Mouse (Mus musculus) hindbrain, embryonic 12.5 days (tissue): ENCODE data around the gene Cenpm. TPM values are rescaled to one million over a fixed set of nuclear protein-coding genes. Genes with fewer than 3 reads are reported as not detected.
A peak's percentile ranks its signal among the peaks of the same experiment; 100 is the strongest.

ENCODE experiments used
- ATAC-seq: fragments of 200-750 bp; cut with Nextera tagmentation; 2 replicates; pipeline ENCODE4 v1.8.0; 2017; ENCODE audit warnings: moderate TSS enrichment; ENCODE audit not compliant: low FRiP score
- H3K27ac ChIP-seq: fragments of 300-500 bp; sonication (generic); 2 replicates; pipeline ENCODE4 v1.5.1; 2016; ENCODE audit warnings: mild to moderate bottlenecking
- H3K27me3 ChIP-seq: fragments of 300-500 bp; sonication (generic); 2 replicates; pipeline ENCODE4 v1.6.1; 2016; ENCODE audit warnings: mild to moderate bottlenecking
- H3K36me3 ChIP-seq: fragments of 300-500 bp; sonication (generic); 2 replicates; pipeline ENCODE4 v1.6.1; 2016; ENCODE audit warnings: mild to moderate bottlenecking
- H3K4me1 ChIP-seq: fragments of 300-500 bp; sonication (generic); 2 replicates; pipeline ENCODE4 v1.6.1; 2016
- H3K4me2 ChIP-seq: fragments of 300-500 bp; sonication (generic); replicated peaks from 2 replicates; pipeline ENCODE4 v1.6.1; 2016; ENCODE audit warnings: mild to moderate bottlenecking
- H3K4me3 ChIP-seq: fragments of 300-500 bp; sonication (generic); 2 replicates; pipeline ENCODE4 v1.5.1; 2016; ENCODE audit warnings: mild to moderate bottlenecking
- H3K9ac ChIP-seq: fragments of 300-500 bp; sonication (generic); 2 replicates; pipeline ENCODE4 v1.6.1; 2016; ENCODE audit warnings: mild to moderate bottlenecking, moderate library complexity
- H3K9me3 ChIP-seq: fragments of 300-500 bp; sonication (generic); replicated peaks from 2 replicates; pipeline ENCODE4 v1.6.1; 2016; ENCODE audit warnings: mild to moderate bottlenecking
- WGBS: fragments of 180-500 bp; shearing (Covaris S2); methylation state at CpG from one replicate; pipeline ENCODE4 v1.1.7; 2016; 5-methylcytosine and 5-hydroxymethylcytosine counted together
- polyA plus RNA-seq: library from polyadenylated mRNA; unstranded; fragments of >200 nt; fragmentation: Nextera tagmentation; extraction: Ambion mirVana; gene quantifications from 2 replicates; pipeline ENCODE4 v1.2.1, GENCODE M21; 2016

Cenpm gene
- polyA plus RNA-seq, 1 experiment from 2014 or later, result 51.1 TPM

DNA sequence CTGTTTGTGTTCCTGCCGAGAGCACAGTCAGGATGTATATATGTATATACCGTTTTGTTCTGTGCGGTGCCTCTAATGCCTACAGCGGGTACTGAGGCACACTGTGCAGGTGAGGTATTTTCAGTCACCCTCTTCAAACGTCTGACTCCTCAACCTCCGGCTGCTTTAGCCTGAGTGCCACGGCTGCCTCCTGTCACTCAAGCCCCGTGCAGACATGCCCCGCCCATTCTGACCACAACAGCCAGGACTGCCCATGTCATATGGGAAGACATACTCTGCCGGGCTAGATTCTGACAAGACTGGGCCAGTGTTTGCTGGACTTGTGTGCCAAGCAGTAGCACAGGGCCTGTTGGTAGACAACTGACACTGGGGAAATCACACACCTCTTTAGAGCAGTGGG lies 8.9 kb downstream of the Cenpm start:
- Histone ChIP-seq H3K27ac (no peak overlapping the region), H3K4me1 (no peaks in the 10 kb centered on the region), H3K27me3 (no peaks in the 10 kb centered on the region), H3K9me3 (no peaks in the 10 kb centered on the region), H3K9ac (no peak overlapping the region), H3K36me3 (peaks cover 5% of the 10 kb centered on the region; the same call in 1 of the 2 replicates), H3K4me2 (no peak overlapping the region), H3K4me3 (no peak overlapping the region)
- ATAC-seq, result no peak
- 72% methylated on average over 10 of the region's 10 CpGs for WGBS

DNA sequence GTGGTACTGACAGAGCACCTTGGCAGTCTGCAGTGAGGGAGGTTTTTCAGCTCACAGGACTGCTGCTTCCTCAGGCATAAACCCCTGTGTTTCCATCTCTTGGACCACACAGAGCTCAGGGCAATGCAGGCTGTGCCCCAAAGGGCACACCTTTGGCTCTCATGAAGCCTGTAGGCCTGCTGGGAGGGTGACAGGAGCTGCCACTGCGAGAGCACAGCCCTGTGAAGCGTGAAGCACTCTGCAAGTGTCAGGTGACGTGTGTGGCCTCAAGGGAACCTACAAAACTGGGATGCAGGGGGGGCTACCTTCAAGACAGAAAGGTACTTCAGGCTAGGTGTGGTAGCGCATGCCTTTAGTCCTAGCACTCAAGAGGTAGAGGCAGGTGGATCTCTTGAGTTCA lies 11.9 kb downstream of the Cenpm start:
- 0 out of 2 replicates have a peak, but pooled peaks cover 8% of the 10 kb centered on the region for H3K4me1 ChIP-seq
- no peak overlapping the region for H3K4me2 ChIP-seq
- no peaks in the 10 kb centered on the region for H3K9me3 ChIP-seq
- H3K27ac ChIP-seq, result no peak overlapping the region
- no peak overlapping the region for H3K4me3 ChIP-seq
- no peaks in the 10 kb centered on the region for H3K27me3 ChIP-seq
- ATAC-seq, result no peak
- H3K36me3 ChIP-seq, result peaks cover 5% of the 10 kb centered on the region; the same call in 1 of the 2 replicates
- 68% methylated on average over 4 of the region's 4 CpGs for WGBS
- H3K9ac ChIP-seq, result no peak overlapping the region

GRCm38 (mm10) chr15:82231591-82232378 lies 12.8 kb downstream of the Cenpm start:
- WGBS, result 69% methylated on average over 11 of the region's 11 CpGs
- peaks cover 5% of the 10 kb centered on the region; the same call in 1 of the 2 replicates for H3K36me3 ChIP-seq
- H3K4me1 ChIP-seq, result 0 out of 2 replicates have a peak, but pooled peaks cover 8% of the 10 kb centered on the region
- H3K4me3 ChIP-seq, result no peak overlapping the region
- no peaks in the 10 kb centered on the region for H3K9me3 ChIP-seq
- no peaks in the 10 kb centered on the region for H3K27me3 ChIP-seq
- 0 out of 2 replicates have a peak overlapping the region, but pooled peaks have one; percentile 23 for H3K9ac ChIP-seq
- no peak overlapping the region for H3K27ac ChIP-seq
- ATAC-seq, result no peak
- no peak overlapping the region for H3K4me2 ChIP-seq

- Histone ChIP-seq H3K9me3 (no peaks in the 10 kb centered on the region), H3K4me2 (no peak overlapping the region), H3K36me3 (peaks cover 5% of the 10 kb centered on the region; the same call in 1 of the 2 replicates), H3K4me3 (no peak overlapping the region), H3K27me3 (0 out of 2 replicates have a peak, but pooled peaks cover 4% of the 10 kb centered on the region), H3K9ac (no peak overlapping the region), H3K27ac (no peak overlapping the region), H3K4me1 (0 out of 2 replicates have a peak, but pooled peaks cover 8% of the 10 kb centered on the region)
- WGBS, result 73% methylated on average over 4 of the region's 4 CpGs
- no peak for ATAC-seq
Observed at GRCm38 (mm10) chr15:82231100-82231499, 13.4 kb downstream of the Cenpm start.

- Histone ChIP-seq H3K9ac (no peak overlapping the region), H3K9me3 (no peaks in the 10 kb centered on the region), H3K36me3 (peaks cover 5% of the 10 kb centered on the region; the same call in 1 of the 2 replicates), H3K4me2 (no peak overlapping the region), H3K4me1 (0 out of 2 replicates have a peak, but pooled peaks cover 8% of the 10 kb centered on the region), H3K27ac (no peak overlapping the region), H3K27me3 (peaks cover 11% of the 10 kb centered on the region; the same call in 1 of the 2 replicates), H3K4me3 (no peak overlapping the region)
- no peak for ATAC-seq
- WGBS, result 70% methylated on average over 6 of the region's 6 CpGs
Observed at GRCm38 (mm10) chr15:82230098-82230611, 14.4 kb downstream of the Cenpm start.

- Histone ChIP-seq H3K27me3 (peaks cover 17% of the 10 kb centered on the region), H3K4me3 (no peak overlapping the region), H3K36me3 (peaks cover 5% of the 10 kb centered on the region; the same call in 1 of the 2 replicates), H3K27ac (no peak overlapping the region), H3K9ac (no peak overlapping the region), H3K4me2 (no peak overlapping the region), H3K9me3 (no peaks in the 10 kb centered on the region), H3K4me1 (peaks cover 9% of the 10 kb centered on the region; the same call in 1 of the 2 replicates)
- WGBS, result 42% methylated on average over 11 of the region's 11 CpGs
- no peak for ATAC-seq
Observed at GRCm38 (mm10) chr15:82229542-82230045, 15.0 kb downstream of the Cenpm start.

GRCm38 (mm10) chr15:82225769-82226168 lies 18.8 kb downstream of the Cenpm start:
- 93% methylated on average over 5 of the region's 5 CpGs for WGBS
- ATAC-seq, result no peak
- Histone ChIP-seq H3K27me3 (peaks cover 39% of the 10 kb centered on the region), H3K9ac (no peak overlapping the region), H3K36me3 (no peaks in the 10 kb centered on the region), H3K4me2 (no peak overlapping the region), H3K27ac (no peak overlapping the region), H3K4me3 (no peak overlapping the region), H3K9me3 (no peaks in the 10 kb centered on the region), H3K4me1 (peaks cover 22% of the 10 kb centered on the region)

- Histone ChIP-seq H3K9me3 (no peaks in the 10 kb centered on the region), H3K4me2 (peak overlapping the region; percentile 69), H3K9ac (peak overlapping the region; percentile 49; the same call in 1 of the 2 replicates), H3K4me3 (peak overlapping the region; percentile 30), H3K4me1 (peaks cover 19% of the 10 kb centered on the region), H3K27ac (no peak overlapping the region), H3K36me3 (no peaks in the 10 kb centered on the region), H3K27me3 (peaks cover 39% of the 10 kb centered on the region)
- ATAC-seq, result no peak
- 31% methylated on average over 7 of the region's 7 CpGs for WGBS
Observed at GRCm38 (mm10) chr15:82224602-82225215, 19.8 kb downstream of the Cenpm start.

- H3K27me3 ChIP-seq, result peaks cover 39% of the 10 kb centered on the region
- WGBS, result under 1% methylated on average over 44 of the region's 44 CpGs
Observed at GRCm38 (mm10) chr15:82223657-82224601, 20.6 kb downstream of the Cenpm start, which contains the start of gene Tnfrsf13c. Tnfrsf13c (minus strand) TSS chr15:82224369.

DNA sequence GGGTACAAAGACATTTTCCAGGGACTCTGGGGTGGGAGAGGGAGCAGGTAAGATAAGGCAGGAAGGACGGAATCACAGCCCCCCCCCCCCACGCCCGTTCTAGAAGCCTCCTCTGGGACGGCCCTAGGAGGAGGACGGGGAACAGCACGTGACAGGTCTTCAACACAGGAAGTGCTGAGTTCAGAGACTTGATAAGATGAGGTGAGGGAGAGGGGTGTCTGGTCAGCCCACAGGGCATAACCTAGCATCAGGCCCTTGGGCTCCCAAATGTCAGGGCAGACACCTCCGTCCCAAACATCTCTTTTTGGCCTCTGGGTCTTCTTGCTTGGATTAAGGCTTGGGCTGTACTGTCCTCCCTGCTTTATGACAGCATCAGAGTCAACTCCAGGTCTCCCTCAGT lies 21.3 kb downstream of the Cenpm start:
- Histone ChIP-seq H3K9me3 (no peaks in the 10 kb centered on the region), H3K27me3 (peaks cover 39% of the 10 kb centered on the region), H3K27ac (no peak overlapping the region), H3K4me3 (no peak overlapping the region), H3K36me3 (no peaks in the 10 kb centered on the region), H3K4me1 (peaks cover 18% of the 10 kb centered on the region), H3K4me2 (peak overlapping the region; percentile 69; the same call in 1 of the 2 replicates), H3K9ac (no peak overlapping the region)
- no peak for ATAC-seq
- WGBS, result 57% methylated on average over 6 of the region's 7 CpGs

More at GRCm38 (mm10) chr15:82223657-82224601, 20.6 kb downstream of the Cenpm start, which contains the start of gene Tnfrsf13c:
- H3K4me2 ChIP-seq, result peak within 1 kb of the TSS; percentile 69
- peaks cover 18% of the 10 kb centered on the region for H3K4me1 ChIP-seq
- peak within 1 kb of the TSS; percentile 30 for H3K4me3 ChIP-seq
- H3K27ac ChIP-seq, result no peak within 1 kb of the TSS
- no peaks in the 10 kb centered on the region for H3K9me3 ChIP-seq
- no peaks in the 10 kb centered on the region for H3K36me3 ChIP-seq
- ATAC-seq, result 0 out of 2 replicates have a peak, but pooled peaks have one; percentile 55
- H3K9ac ChIP-seq, result peak within 1 kb of the TSS; percentile 49; the same call in 1 of the 2 replicates
